Mouse (Mus musculus) kidney, adult 11 months (tissue): ENCODE measurements around the gene Gm42742.

Experiments used
- DNase-seq: peaks from one replicate; pipeline ENCODE4 v3.0.0; 2022

Gene Gm42742

DNA sequence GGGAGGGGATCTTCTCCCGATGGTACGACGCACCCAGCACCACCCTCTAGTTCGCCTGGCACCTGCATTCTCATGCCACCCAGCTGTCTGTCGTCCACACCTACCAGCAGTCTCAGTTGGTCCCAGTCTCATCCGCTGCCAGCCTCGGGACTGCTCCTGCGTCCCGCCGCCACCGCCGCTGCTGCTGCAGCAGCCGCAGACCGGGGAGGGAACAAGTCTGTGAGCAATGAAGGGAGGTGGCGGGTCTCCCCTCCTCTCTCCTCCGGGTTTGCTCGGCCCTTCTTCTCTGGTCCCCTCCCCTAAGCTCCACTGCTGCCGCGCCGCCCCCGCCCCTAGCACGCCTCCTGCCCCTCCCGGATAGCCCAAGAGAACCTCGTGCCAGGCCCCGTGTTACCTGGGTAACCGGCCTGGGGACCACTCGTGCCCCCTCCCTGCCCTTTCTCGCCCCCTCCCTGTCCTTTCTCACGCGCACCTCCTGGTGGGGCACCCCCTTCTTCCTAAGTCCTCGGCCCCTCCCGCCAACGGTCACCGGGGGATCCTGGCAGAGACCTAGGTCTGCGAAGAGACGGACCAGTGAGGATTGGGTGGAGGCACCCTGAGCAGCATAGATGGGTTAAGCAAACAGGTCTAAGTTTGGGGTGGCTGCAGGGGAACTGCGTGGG is at the start of gene Gm42742, which contains the start of gene Prrt2:
Gene Gm42742, minus strand, starts transcription at position 197 of the 662 bp plus-strand sequence.
Gene Prrt2, minus strand, starts transcription at position 311 of the 662 bp plus-strand sequence.
- peak; percentile 28 for DNase-seq

DNA sequence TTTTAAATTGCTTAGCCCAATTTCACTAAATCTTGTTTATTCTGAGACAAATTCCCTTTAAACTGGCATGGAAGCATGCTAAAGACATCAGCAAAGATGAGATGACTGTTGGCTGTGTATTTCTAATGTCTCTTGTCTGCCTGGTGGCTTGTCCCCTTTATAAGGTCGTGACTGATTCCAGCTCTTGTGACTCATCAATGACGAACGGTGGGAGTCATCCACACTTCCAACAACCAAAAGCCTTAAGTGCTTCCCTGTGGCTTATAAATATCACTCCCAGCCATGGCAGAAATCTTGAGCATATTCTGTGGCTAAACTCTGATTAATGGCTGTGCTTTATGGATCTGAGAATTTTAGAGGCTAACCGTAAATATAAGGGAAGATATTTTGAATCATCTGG is 45.4 kb upstream of the Gm42742 start:
- no peak for DNase-seq

DNA sequence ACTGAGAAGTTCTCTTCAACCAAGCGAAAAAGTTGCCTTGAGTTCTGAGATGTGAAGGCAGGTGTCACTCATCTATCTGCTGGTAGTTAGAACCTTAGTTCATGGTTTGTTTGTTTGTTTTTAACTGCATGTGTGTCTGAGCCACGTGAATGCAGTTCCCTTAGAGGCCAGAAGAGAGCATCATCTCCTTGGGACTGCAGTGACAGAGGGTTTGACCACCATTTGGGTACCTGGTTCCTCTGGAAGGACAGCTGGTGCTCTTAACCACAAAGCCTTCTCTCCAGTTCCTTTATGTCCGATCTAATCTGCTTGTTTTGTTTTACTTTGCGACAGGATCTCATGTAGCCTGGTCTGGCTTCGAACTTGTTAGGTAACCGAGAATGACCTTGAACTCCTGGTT is 44.6 kb upstream of the Gm42742 start:
- no peak for DNase-seq

DNA sequence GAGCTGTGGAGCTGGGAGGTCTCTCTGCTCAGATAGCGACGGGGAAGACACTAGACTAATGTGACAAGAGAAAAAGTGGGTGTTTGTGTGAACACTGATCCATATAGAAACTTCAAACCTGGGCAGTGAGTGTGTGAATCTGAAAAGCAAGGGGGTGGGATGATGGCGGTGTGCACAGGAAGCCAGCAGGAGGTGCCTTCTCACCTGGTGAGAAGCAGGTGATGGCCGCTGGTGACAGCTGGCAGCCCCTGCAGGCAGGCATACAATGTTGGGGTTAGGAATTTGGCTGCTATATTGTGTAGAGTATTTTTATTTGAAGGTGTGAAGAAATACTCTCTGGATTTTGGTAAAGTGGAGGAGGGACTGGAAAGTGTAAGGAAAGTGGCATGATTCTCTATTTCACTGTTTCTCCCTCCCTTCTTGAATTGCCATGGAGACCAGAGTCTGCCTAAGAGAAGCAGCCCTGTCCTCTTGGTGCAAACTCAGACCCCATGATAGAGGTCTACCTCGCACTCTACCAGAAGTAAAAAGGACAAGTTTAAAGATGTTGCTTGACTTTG is 34.2 kb upstream of the Gm42742 start:
- DNase-seq, result no peak

DNA sequence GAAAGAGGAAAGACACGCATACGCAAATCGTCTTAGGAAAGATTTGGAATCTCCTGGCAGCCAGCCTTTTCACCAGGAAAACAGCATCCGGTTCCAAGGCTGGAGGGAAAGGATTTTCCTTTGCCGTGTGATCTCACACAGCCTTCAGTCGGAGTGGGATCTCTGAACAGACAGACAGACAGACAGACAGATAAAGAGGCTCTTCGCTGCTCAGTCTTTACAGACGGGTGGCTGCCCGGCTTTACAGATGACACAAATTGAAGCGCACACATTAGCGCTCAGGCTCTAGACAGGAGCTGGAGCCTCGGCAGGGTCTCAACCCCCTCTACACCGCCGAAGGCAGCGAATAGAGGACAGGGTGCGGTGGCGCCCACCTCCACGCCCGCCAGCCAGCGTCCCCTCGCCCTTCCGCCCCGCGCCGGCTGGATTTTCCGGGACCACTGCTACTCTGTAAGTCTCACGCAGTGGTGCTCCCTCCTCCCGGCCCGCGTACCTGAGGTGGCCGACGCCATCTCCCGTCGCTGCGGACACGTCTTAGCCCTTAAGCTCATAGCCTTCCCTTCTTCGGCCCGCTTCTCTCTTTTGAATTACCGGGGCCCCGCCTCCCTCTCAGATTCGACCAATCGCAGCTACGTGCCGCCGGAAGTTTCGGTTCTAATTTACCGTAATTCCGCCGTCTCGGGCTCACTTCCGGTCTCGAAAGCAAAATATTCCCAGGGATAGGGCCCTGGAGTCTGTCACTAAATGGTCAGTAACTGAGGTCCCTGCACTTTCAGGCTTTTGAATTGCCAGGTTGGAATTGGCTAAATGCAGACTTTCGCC is 21.2 kb upstream of the Gm42742 start, which contains the start of gene Kif22:
Gene Kif22, minus strand, starts transcription at position 621 of the 822 bp plus-strand sequence.
- DNase-seq, result peak; percentile 87

DNA sequence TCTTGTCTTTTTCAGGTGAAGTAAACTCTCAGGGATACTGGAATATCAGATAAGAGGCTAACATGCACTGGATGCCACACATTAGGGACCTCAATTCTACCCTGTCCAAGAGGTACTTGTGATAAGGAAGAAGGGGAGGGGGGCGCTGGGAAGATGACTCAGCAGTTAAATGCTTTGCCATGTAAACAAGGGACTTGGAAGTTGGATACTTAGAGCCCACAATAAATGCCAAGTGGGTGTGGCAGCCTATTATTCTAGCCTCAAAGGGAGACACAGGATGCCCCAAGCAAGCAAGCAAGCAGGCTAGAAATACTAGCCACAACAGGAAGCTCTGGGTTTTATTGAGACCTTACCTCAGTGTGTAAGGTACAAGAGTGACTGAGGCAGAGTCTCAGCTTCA is 10.3 kb upstream of the Gm42742 start:
- no peak for DNase-seq

DNA sequence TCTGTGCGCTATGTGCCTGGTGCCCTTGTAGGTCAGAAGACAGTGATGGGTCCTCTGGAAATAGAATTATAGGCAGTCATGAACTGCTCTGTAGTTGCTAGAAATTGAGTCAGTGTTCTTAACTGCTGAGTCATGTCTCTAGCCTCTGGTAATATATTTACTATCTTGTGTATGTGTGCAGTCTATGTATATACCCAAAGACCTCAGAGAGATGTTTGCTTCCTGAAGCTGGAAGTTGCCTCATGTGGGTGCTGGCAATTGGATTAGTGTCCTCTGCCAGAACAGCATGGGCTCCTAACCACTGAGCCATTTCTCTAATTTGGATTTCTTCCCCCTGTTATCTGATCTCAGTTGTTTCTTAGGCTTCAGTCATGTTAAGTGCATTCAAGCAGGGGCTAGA is 9.3 kb upstream of the Gm42742 start:
- no peak for DNase-seq

DNA sequence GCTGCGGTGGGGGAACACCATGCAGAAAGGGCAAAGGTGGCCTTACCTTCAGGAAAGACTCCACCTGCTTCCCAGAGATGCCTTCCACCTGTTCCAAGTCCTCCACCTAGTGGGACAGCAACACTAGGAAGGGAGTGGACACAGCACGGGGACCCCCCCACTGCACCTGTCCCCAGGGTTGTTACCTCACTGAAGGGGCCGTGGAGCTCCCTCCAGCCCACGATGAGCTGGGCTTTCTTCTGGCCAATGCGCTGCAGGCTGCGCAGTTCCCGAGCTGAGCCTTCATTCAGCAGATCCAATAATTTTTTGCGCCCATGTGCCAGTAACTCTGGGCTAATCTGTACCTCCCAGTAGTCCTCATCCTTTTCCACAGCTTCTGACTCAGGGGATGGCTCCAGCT is 7.0 kb upstream of the Gm42742 start:
- no peak for DNase-seq

DNA sequence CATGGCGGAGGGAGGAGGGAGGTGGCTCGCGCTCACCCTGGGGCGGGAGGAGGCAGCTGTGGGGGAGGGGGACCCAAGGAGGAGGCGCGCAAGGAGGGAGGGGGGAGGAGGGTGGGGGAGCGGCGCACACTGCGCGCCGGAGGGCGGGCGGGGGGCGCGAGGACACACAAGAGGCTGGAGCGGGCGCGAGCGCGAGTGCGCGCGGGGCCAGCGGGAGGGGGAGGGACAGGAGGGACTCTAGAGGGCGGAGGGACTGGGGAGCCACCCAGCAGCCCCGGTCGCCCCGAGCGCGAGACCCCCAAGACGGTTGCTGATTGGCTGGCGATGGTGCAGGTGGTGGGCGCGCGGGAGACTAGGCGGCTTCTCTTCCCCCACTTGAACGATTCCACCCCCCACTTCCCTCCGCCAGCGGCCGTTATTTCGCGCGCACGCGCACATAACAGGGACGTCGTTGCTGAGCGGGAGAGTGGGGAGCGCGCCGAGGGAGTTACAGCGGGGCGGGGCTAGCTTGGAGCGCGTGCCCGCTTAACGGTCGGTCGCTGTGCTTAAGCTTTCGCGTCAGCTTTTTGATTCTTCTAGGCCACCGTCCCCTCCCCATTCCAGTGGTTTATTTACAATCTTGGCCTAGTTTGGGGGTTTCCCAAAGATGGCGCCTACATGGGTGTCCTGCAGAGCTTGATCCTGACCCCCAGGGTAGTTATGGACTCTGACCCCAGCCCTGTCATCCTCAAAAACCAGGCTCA is 6.3 kb upstream of the Gm42742 start, which contains the start of gene Maz:
Gene Maz, minus strand, starts transcription at position 54 of the 743 bp plus-strand sequence.
- DNase-seq, result peak; percentile 99

DNA sequence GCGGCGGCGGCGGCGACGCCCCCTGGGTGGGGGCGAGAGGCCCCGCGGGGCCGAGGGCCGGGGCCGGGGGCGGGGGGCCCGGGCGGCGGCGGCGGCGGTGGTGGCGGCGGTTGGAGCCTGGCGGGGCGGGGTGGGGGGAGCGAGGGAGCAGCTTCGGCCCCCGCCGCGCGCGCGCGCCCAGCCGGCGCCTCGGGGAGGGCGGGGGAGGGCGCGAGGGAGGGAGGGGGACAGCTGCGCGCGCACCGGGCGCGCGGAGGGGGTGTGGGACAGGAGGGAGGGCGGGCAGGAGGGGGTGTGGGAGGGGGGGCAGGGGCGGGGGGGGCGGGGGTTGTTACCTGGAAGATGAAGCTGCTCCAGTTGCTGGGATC is 5.7 kb upstream of the Gm42742 start:
- DNase-seq, result no peak

DNA sequence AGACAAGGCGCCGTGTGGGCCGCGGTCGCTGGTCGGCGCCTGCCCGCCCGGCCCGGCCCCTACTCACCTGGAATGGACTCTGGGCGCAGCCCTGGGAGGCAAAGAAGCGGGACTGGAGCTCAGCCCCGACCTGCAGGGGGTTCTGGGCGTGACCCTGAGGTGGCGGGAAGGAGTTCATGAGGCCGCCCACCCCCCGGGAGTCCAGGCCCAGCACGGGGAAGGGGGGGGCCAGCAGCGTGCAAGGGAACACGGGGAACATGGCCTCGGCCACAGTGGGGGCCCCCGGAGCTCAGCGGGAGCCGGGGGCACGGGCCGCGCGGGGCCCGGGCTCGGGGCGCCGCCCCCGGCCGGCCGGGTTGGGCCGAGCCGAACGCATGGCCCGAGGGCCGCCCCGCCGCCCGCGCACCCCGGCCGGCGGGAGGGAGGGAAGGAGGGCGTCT is 5.3 kb upstream of the Gm42742 start:
- peak; percentile 78 for DNase-seq

DNA sequence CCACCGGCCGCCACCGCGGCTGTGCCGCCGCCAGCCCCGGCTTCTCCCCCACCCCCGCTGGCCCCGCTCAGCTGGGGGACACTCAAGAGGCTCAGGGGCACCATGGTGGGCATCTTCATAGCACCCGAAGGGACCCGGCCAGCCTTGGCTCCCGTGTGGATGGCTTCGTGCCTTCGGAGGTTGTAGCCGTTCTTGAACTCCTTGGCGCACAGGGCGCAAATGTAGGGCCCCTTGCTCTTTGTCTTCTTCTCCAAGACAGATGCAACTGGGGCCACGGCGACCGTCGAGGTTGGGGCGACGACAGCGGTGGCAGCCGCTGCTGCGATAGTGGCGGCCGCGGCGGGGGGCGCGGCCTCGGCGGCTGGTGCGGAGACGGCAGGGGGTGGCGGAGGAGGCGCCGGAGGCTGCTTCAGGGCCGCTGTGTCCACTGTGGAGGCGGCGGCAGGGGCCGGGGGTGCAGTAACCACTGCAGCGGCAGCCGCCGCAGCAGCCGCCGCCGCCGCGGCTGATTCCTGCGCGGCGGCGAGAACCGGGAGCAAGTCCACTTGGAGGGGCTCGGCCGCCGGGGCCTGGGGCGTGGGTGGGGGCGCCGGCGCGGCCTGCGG is 4.8 kb upstream of the Gm42742 start:
- DNase-seq, result peak; percentile 44

DNA sequence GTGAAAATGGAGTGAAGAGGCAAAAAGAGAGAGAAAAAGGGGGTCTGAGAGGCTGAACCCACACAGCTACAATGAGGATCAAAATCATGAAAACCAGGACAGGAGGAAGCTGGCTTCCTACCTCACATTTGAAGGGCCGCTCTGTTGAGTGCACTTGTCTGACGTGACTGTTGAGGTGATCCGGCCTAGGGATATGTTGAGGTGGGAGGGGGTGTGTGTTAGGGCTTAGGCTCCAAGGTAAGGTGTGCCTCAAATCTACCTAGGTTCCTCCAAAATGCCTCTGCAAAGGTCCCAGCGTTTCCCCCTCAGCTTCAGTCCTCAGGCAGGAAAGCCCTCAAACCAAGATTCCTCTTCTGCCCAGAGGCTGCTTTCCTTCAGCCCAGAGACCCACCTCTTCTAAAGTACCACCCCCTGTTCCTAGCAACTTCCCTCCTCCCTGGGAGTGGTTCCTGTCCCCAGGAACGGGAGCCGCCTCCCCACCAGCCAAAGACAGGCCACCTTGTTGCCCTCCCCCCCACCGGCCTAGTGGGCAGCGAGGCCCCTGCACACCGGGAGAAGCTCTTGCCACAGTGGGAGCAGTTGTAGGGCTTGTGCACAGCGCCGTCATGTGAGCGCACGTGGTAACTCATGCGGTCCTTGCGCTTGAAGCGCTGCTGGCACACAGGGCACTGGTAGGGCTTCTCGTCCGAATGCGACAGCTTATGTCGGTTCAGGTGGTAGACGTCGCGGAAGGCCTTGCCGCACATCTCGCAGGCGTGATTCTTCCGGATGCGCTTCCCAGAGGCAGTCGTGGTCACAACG is 4.1 kb upstream of the Gm42742 start:
- DNase-seq, result peak; percentile 89

DNA sequence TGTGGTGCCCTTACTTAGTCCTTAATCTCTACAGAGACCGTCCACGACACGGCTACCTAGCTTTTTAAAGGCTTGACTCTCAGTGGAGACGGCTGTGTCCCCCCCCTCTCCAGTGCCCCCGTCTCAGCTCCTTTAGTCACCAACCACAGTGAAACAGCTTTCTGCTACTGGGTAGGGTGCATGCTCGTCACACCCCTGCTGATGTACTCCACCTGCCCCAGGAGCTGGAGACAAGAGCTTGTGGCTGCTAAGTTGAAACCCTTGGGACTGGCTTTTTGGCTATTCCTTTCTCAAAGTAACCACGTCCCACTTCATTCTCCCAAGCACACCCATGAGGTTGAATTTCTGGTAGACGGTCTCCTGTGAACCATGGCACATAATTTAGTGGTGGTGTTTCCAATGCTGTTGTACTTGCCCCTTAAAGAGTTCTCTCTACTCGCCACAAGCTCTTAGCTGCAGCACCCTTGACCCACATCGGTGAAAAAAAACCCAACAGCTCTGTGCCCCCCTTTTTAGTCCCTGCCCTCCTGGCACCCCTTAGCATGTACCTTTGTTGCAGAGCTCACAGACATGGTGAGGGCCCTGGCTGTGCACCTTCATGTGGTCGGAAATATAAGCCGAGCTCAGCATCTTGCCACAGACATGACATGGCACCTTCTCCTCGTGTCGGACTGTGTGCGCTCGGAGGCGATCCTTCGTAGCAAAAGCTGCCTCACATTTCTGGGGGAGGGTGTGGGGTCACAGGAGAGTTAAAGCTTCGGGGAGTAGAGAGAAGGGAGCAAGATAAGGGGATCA is 3.2 kb upstream of the Gm42742 start:
- peak; percentile 28 for DNase-seq

DNA sequence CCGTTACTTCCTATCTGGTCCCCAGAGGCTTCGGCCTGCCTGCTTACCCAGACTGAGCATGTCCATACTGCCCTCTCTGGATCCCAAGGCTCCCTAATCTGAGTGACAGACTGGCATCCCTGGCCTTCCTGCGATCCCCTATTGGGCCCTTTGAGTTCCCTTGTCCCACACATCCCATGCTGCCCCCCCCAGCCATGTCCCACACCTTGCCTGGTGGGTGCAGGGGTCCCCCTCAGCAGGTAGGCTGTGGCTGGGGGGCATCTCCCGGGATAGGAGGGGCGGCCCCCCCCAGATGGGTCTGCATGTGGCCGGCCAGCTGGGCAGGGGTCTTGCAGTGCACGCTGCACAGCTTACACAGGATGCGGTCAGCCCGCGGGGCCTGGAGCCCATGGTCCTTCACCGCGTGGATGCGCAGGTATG is 2.4 kb upstream of the Gm42742 start:
- DNase-seq, result no peak

DNA sequence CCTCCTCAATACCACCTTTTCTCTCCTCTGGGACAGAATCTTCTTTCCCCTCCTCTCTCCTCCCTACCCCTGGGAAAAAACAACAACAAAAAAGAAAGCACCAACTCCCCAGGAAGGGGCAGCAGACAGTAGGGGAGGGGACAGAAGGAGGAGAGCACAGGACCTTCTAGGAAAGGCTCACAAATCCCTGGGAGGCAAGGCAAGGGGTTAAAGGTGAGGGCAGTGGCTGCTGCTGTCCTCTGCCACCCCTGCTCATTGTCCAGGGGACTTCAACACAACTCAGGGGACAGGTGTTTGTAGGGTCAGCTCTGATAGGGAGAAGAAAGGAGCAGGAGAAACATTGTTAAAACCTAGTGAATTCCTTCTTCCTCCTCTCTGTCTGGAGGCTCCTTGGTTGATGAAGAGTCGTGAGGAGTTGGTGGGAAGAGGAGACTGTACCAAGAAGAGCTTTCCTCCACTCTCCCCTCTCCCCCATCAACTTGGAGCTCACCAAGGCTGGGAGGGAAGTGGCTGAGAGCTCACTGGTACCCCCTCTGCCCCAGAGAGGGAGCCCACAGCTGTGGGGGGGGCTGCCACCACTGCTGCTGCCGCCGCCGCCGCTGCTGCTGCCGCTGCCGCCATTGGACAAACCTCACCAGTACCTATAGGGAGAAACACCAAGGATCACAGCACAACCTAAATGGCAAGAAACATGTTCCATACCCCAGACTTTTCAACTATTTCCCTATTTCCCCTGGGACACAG is 1.8 kb upstream of the Gm42742 start:
- DNase-seq, result no peak

DNA sequence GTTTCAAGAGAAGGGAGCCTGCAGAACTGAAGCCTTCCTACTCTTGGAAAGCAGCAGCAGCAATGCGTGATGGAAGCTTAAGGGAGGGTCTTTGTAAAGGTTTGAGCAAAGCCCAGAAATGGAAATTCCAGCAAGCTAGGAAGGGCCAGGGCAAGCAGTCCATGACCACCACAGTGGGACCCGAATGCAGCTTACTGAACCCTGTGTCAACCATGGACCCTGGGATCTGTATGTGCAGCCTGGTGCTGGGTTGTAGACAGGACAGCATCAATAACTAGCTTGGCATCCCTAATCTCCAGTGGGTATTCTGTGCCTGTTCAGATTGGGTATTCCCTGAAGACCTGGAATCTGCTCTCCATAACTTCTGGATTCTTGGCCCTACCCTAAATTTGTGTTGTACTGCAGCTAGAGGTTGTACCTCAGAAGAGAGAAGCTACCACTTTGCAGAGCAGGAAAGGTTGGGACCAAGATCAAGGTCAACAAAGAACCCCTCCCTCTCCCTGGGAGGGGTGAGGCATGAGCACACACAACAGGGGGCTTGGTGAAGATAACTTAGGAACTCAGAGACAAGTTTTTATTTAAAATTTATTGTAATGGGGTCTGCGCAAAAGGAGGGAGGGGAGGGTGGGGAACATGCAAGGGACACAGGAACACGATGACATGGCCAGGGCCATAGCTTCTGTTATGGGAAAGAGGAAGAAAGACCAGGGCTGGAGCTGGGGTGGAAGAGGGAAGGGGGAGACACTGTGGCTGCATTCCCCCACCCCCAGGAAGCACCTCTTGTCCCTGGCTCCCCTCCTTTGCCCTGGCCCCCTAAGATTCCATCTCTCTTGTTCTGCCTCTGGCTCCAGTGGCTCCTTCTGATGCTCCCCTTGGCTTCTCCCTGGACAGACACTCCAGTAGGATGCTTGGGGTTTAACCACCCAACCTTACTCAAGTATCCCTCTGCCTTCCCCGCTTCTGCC is 948 bp upstream of the Gm42742 start:
- no peak for DNase-seq

DNA sequence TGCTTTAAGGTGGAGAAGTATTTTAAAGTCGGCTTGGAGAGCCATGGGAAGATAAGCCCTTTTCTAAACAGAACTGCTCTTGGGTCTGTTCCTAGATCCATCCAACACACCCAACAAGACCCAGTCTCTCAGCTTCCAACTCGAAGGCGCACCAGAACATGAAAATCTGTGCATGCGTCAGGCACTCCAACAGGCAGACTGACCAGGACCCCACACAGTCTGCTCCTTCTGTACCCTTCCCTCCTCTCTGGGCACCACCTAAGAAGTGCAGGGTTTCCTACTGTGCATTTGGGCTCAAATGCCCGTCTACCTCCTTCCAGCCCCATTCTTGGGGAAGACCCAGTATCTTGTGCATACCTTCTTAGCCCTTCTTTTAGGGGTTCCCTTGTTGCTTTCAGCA is 406 bp downstream of the Gm42742 start:
- no peak for DNase-seq

DNA sequence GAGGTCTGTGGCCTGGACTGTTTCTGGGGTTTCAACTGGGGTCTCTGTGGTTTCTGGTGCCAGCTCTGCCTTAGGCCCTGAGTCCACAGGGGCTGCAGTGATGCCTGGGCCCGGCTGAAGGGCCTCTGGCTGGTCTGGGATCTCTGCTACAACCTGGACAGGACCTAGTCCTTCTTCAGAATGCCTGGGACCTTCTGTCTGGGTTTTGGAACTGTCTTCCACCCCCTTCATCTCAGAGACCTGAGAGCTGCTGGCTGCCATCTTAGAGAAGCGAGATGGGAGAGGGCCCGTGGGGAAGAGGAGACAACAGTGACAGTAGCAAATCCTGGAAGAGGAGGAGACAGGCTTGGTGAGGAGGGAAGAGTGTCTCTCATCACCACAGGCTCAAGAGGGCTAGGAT is 866 bp downstream of the Gm42742 start:
- no peak for DNase-seq
